Comparison of ENCODE assay signal across 18 mouse cellular contexts in genomic region chr6:17580349-17580748, GRCm38 (mm10). TPM values are rescaled to one million over a fixed set of nuclear protein-coding genes. Genes with fewer than 3 reads are reported as not detected.
DNase-seq lines count a peak whose midpoint lies in the region; ATAC-seq and TF ChIP-seq lines count a peak whose summit lies in the region.
"Had no signal": no experiment of that assay in that cellular context is flagged by ENCODE, and none has a peak within 500 bp of the region (broad histone marks: within the 10 kb centered on the region; RNA-seq: fewer than 3 reads in every experiment).

No protein-coding gene starts in this region.

- H3K27ac ChIP-seq in gastrocnemius, adult 2 months: 0 out of 2 replicates have a peak overlapping the region, but pooled peaks have one; percentile 21
- no peak overlapping the region for H3K27ac ChIP-seq in midbrain, embryonic 11.5 days (ENCODE audit: low read depth, low read length)
- H3K27ac ChIP-seq in midbrain, embryonic 16.5 days (ENCODE audit: low read length): no peak overlapping the region
- H3K27ac ChIP-seq: embryonic facial prominence, embryonic 13.5 days; forebrain, embryonic 13.5 days; forebrain, embryonic 15.5 days had no signal

- no peak overlapping the region for H3K4me3 ChIP-seq in gastrocnemius, adult 2 months
- H3K4me3 ChIP-seq in midbrain, embryonic 11.5 days (ENCODE audit: low read depth, low read length): no peak overlapping the region
- H3K4me3 ChIP-seq in midbrain, embryonic 16.5 days (ENCODE audit: low read depth, low read length): no peak overlapping the region
- H3K4me3 ChIP-seq: embryonic facial prominence, embryonic 13.5 days; forebrain, embryonic 13.5 days; forebrain, embryonic 15.5 days had no signal

- WGBS in midbrain, embryonic 11.5 days: 92% methylated on average over 3 of the region's 3 CpGs
- 73% methylated on average over 3 of the region's 3 CpGs for WGBS in midbrain, embryonic 16.5 days

- ATAC-seq in midbrain, embryonic 11.5 days (ENCODE audit: low FRiP score): no peak
- no peak for ATAC-seq in midbrain, embryonic 16.5 days
- ATAC-seq: forebrain, embryonic 13.5 days; forebrain, embryonic 15.5 days; forebrain, postnatal 0 days had no signal

- intact Hi-C loops in gastrocnemius, adult 2 months (cut with DNase I): no loop called here

- DNase-seq in gastrocnemius, adult 2 months: no peak
- DNase-seq in gastrocnemius, adult 8-10 months (ENCODE audit: low spot score in 2 of 2): no peak
- peak; percentile 33 for DNase-seq in midbrain, embryonic 11.5 days (ENCODE audit: low spot score, missing footprints)
- peak; percentile 36 for DNase-seq in NIH3T3 (ENCODE audit: low read depth)
- DNase-seq in cerebellum, adult 8-10 months: no peak
- DNase-seq: adrenal gland, adult 2 months; adrenal gland, postnatal 10 days; adrenal gland, postnatal 25 days; cerebellum, adult 11 months; cerebellum, adult 18-20 months; cerebellum, adult 9-10 months; cerebellum, postnatal 10 days; cerebellum, postnatal 25 days; forebrain, postnatal 0 days had no signal

- TF ChIP-seq CTCF in gastrocnemius, adult 2 months (IDR thresholded peaks at IDR 0.05): no peak

- H3K27me3 ChIP-seq in midbrain, embryonic 11.5 days (ENCODE audit: control insufficient read depth, insufficient read depth, low read length): no peaks in the 10 kb centered on the region
- H3K27me3 ChIP-seq in midbrain, embryonic 16.5 days (ENCODE audit: control insufficient read depth, insufficient read depth, low read depth, low read length): no peaks in the 10 kb centered on the region
- H3K27me3 ChIP-seq: embryonic facial prominence, embryonic 13.5 days; forebrain, embryonic 13.5 days; forebrain, embryonic 15.5 days had no signal

- no peaks in the 10 kb centered on the region for H3K36me3 ChIP-seq in midbrain, embryonic 11.5 days (ENCODE audit: control insufficient read depth, insufficient read depth, low read length)
- no peaks in the 10 kb centered on the region for H3K36me3 ChIP-seq in midbrain, embryonic 16.5 days (ENCODE audit: control insufficient read depth, insufficient read depth, low read length)
- H3K36me3 ChIP-seq: embryonic facial prominence, embryonic 13.5 days; forebrain, embryonic 15.5 days had no signal

- no peak overlapping the region for H3K9ac ChIP-seq in midbrain, embryonic 11.5 days (ENCODE audit: low read length)
- no peak overlapping the region for H3K9ac ChIP-seq in midbrain, embryonic 16.5 days (ENCODE audit: low read depth, low read length)
- H3K9ac ChIP-seq: embryonic facial prominence, embryonic 13.5 days; forebrain, embryonic 13.5 days; forebrain, embryonic 15.5 days; forebrain, postnatal 0 days had no signal

- no peaks in the 10 kb centered on the region for H3K4me1 ChIP-seq in midbrain, embryonic 11.5 days (ENCODE audit: control insufficient read depth, insufficient read depth, low read length)
- H3K4me1 ChIP-seq in midbrain, embryonic 16.5 days (ENCODE audit: control insufficient read depth, insufficient read depth, low read length): no peaks in the 10 kb centered on the region
- H3K4me1 ChIP-seq: embryonic facial prominence, embryonic 13.5 days; forebrain, embryonic 13.5 days had no signal

- H3K9me3 ChIP-seq in midbrain, embryonic 11.5 days (ENCODE audit: control insufficient read depth, low read length): no peaks in the 10 kb centered on the region
- H3K9me3 ChIP-seq in midbrain, embryonic 16.5 days (replicated peaks; ENCODE audit: control insufficient read depth, low read length, poor library complexity, severe bottlenecking): no peaks in the 10 kb centered on the region
- H3K9me3 ChIP-seq: embryonic facial prominence, embryonic 13.5 days; forebrain, embryonic 13.5 days; forebrain, embryonic 15.5 days had no signal

- H3K4me2 ChIP-seq in midbrain, embryonic 11.5 days: no peak overlapping the region
- H3K4me2 ChIP-seq in midbrain, embryonic 16.5 days (ENCODE audit: low read length): no peak overlapping the region
- H3K4me2 ChIP-seq: embryonic facial prominence, embryonic 13.5 days; forebrain, embryonic 13.5 days; forebrain, embryonic 15.5 days had no signal

RNA-seq across cellular contexts. Expression of gene Capza2, which starts 55.7 kb away (rescaled TPM):
- total RNA-seq in gastrocnemius, adult 2 months (2021): 100 to 1,000 TPM; 259 to 336 TPM
- 100 to 1,000 TPM; 280 to 354 (median 306) TPM for total RNA-seq in gastrocnemius, adult 8-10 months (2022)
- polyA plus RNA-seq in midbrain, embryonic 11.5 days (2014; fragmentation: Nextera tagmentation; extraction: Ambion mirVana): 278 and 318 TPM in 2 replicates
- 246 and 251 TPM in 2 replicates for polyA plus RNA-seq in midbrain, embryonic 16.5 days (2015; fragmentation: Nextera tagmentation; extraction: Ambion mirVana)

Comparison
In these comparisons a context has a peak if more than half of its experiments do, and no peak if none do; other contexts are left out.
1. DNase-seq: peak in midbrain, embryonic 11.5 days (single experiment) and NIH3T3 (single experiment); none in gastrocnemius, adult 2 months (single experiment), gastrocnemius, adult 8-10 months (0 of 2) and cerebellum, adult 8-10 months (single experiment).